Mouse (Mus musculus): ENCODE results near the gene Farp1. TPM values are rescaled to one million over a fixed set of nuclear protein-coding genes. Genes with fewer than 3 reads are reported as not detected.

Gene Farp1
- polyA plus RNA-seq, 1 experiment from 2014 or later: 2.3 TPM

DNA sequence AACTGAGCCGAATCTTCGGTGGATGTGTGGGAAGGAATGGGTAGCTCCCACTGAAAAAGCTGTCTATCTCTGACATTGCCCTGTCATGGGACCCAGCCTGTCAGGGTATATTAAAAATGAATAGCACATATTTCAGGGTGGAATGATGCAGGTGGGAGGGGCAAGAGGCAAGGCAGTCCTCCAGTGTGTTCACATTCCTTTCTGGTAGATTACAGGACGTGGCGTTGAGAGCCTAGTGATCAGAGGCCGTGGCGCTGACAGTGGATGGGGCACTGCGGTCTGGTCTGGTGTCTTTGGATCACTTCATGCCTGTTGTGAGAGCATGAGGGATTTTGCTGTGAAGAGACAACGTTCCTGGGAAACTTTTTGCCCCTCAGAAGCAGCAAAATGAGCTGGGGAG, 64.1 kb downstream of the Farp1 start:
- DNase-seq (no peak), ATAC-seq (no peak)
- TF ChIP-seq CTCF (IDR thresholded peaks at IDR 0.05; ENCODE audit: low read depth): no peak
- no peak for TF ChIP-seq EP300 (IDR thresholded peaks at IDR 0.05; ENCODE audit: low read depth)
- Histone ChIP-seq H3K9ac (replicated peaks) (no peak overlapping the region), H3K4me2 (ENCODE audit: low read depth, low read length) (no peak overlapping the region), H3K4me3 (ENCODE audit: low read depth, low read length) (no peak overlapping the region), H3K27me3 (ENCODE audit: insufficient read depth, low read length) (no peaks in the 10 kb centered on the region), H3K36me3 (replicated peaks; ENCODE audit: insufficient read depth, low read length) (no peaks in the 10 kb centered on the region), H3K4me1 (ENCODE audit: insufficient read depth) (peaks cover 10% of the 10 kb centered on the region), H3K9me3 (ENCODE audit: low read length) (no peaks in the 10 kb centered on the region), H3K27ac (ENCODE audit: low read depth) (no peak overlapping the region)
- WGBS (ENCODE audit: insufficient replicate concordance): 76% methylated on average over 8 of the region's 8 CpGs

- H3K9ac ChIP-seq (replicated peaks): no peak overlapping the region
- H3K4me1 ChIP-seq (ENCODE audit: insufficient read depth): peaks cover 10% of the 10 kb centered on the region
- no peak for TF ChIP-seq CTCF (IDR thresholded peaks at IDR 0.05; ENCODE audit: low read depth)
- no peak for TF ChIP-seq EP300 (IDR thresholded peaks at IDR 0.05; ENCODE audit: low read depth)
- no peaks in the 10 kb centered on the region for H3K36me3 ChIP-seq (replicated peaks; ENCODE audit: insufficient read depth, low read length)
- no peak overlapping the region for H3K4me2 ChIP-seq (ENCODE audit: low read depth, low read length)
- 74% methylated on average over 2 of the region's 2 CpGs for WGBS (ENCODE audit: insufficient replicate concordance)
- H3K27ac ChIP-seq (ENCODE audit: low read depth): no peak overlapping the region
- ATAC-seq (no peak), DNase-seq (no peak)
- H3K4me3 ChIP-seq (ENCODE audit: low read depth, low read length): no peak overlapping the region
- no peaks in the 10 kb centered on the region for H3K27me3 ChIP-seq (ENCODE audit: insufficient read depth, low read length)
- H3K9me3 ChIP-seq (ENCODE audit: low read length): no peaks in the 10 kb centered on the region
Measured at GRCm38 (mm10) chr14:121099876-121100275, 64.9 kb downstream of the Farp1 start.

DNA sequence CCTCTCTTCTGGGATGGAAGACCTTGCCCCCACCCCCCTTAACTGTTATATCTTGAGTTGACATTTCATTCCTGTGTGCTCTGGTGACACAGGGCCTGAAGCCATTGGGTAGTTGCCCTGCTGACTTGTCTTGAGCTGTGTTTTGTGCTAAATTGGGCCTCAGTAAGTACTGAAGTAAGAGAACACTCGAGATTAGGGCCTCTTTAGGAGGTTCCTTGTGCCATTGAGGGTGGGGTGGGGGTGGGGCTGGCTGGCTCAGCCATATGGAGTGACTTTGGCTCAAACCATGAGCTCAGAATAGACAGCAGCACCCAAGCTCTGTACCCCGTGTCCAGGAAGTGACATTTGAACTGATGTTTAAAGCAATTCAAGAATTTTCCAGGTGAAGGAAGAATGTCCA, 65.8 kb downstream of the Farp1 start:
- Histone ChIP-seq H3K27me3 (ENCODE audit: insufficient read depth, low read length) (no peaks in the 10 kb centered on the region), H3K36me3 (replicated peaks; ENCODE audit: insufficient read depth, low read length) (no peaks in the 10 kb centered on the region), H3K27ac (ENCODE audit: low read depth) (no peak overlapping the region), H3K9me3 (ENCODE audit: low read length) (no peaks in the 10 kb centered on the region), H3K4me3 (ENCODE audit: low read depth, low read length) (no peak overlapping the region), H3K4me1 (ENCODE audit: insufficient read depth) (peaks cover 10% of the 10 kb centered on the region), H3K9ac (replicated peaks) (no peak overlapping the region), H3K4me2 (ENCODE audit: low read depth, low read length) (no peak overlapping the region)
- ATAC-seq (no peak), DNase-seq (no peak)
- TF ChIP-seq CTCF (IDR thresholded peaks at IDR 0.05; ENCODE audit: low read depth) (no peak), EP300 (IDR thresholded peaks at IDR 0.05; ENCODE audit: low read depth) (no peak)
- WGBS (ENCODE audit: insufficient replicate concordance): 36% methylated on average over 2 of the region's 2 CpGs

- DNase-seq (no peak), ATAC-seq (no peak)
- Histone ChIP-seq H3K4me3 (ENCODE audit: low read depth, low read length) (no peak overlapping the region), H3K9me3 (ENCODE audit: low read length) (no peaks in the 10 kb centered on the region), H3K4me1 (ENCODE audit: insufficient read depth) (peaks cover 10% of the 10 kb centered on the region), H3K27me3 (ENCODE audit: insufficient read depth, low read length) (no peaks in the 10 kb centered on the region), H3K27ac (ENCODE audit: low read depth) (0 out of 2 replicates have a peak overlapping the region, but pooled peaks have one; percentile 6), H3K4me2 (ENCODE audit: low read depth, low read length) (no peak overlapping the region), H3K36me3 (replicated peaks; ENCODE audit: insufficient read depth, low read length) (no peaks in the 10 kb centered on the region), H3K9ac (replicated peaks) (no peak overlapping the region)
- 57% methylated on average over 5 of the region's 5 CpGs for WGBS (ENCODE audit: insufficient replicate concordance)
- TF ChIP-seq EP300 (IDR thresholded peaks at IDR 0.05; ENCODE audit: low read depth) (no peak), CTCF (IDR thresholded peaks at IDR 0.05; ENCODE audit: low read depth) (no peak)
Measured at GRCm38 (mm10) chr14:121101531-121101930, 66.5 kb downstream of the Farp1 start.

DNA sequence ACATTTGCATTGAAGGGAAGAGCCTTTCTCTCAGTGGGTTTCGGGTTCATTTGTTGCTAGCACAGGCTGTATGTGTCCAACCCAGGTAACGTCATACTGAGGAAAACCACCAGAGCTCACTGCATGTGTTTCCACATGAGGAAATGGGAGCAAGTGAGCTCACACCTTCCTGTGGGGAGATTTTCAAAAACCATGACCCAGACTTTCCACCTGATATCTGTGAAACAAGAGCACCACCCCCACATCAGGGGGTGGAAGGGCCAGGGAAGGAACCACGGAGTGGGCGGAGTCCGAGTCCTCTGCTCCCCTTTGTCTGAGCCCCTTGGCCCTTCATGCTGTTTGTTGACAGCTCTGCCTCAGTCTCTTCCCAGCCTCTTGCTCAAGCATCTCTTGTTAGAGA, 67.6 kb downstream of the Farp1 start:
- H3K36me3 ChIP-seq (replicated peaks; ENCODE audit: insufficient read depth, low read length): no peaks in the 10 kb centered on the region
- DNase-seq (no peak), ATAC-seq (no peak)
- no peak overlapping the region for H3K27ac ChIP-seq (ENCODE audit: low read depth)
- 77% methylated on average over 5 of the region's 5 CpGs for WGBS (ENCODE audit: insufficient replicate concordance)
- no peak overlapping the region for H3K4me2 ChIP-seq (ENCODE audit: low read depth, low read length)
- TF ChIP-seq CTCF (IDR thresholded peaks at IDR 0.05; ENCODE audit: low read depth): no peak
- no peak for TF ChIP-seq EP300 (IDR thresholded peaks at IDR 0.05; ENCODE audit: low read depth)
- no peak overlapping the region for H3K4me3 ChIP-seq (ENCODE audit: low read depth, low read length)
- peaks cover 10% of the 10 kb centered on the region for H3K4me1 ChIP-seq (ENCODE audit: insufficient read depth)
- no peaks in the 10 kb centered on the region for H3K9me3 ChIP-seq (ENCODE audit: low read length)
- H3K27me3 ChIP-seq (ENCODE audit: insufficient read depth, low read length): no peaks in the 10 kb centered on the region
- no peak overlapping the region for H3K9ac ChIP-seq (replicated peaks)

DNA sequence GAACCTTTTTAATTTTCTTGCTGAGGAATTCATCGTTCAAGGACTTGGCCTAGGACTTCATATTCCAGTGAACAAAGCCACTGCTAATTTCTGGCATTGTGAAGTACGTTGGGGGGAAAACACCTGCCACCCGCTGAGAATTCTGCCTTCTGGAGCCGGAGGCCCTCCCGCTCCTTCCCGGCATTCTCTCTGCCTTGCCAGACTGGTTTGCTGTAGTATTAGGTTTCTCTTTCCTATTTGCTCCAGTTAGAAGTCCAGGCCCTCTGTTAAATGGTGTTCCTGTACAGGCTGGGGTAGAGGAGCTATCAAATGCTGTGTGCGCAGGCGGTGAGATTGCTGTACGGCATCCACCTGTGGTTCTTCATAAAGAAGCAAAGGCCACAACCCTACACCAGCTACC, 68.5 kb downstream of the Farp1 start:
- H3K4me1 ChIP-seq (ENCODE audit: insufficient read depth): peaks cover 15% of the 10 kb centered on the region

More for the DNA sequence above, 68.5 kb downstream of the Farp1 start:
- H3K27me3 ChIP-seq (ENCODE audit: insufficient read depth, low read length): no peaks in the 10 kb centered on the region
- H3K9ac ChIP-seq (replicated peaks): no peak overlapping the region
- WGBS (ENCODE audit: insufficient replicate concordance): 85% methylated on average over 9 of the region's 9 CpGs
- no peak overlapping the region for H3K27ac ChIP-seq (ENCODE audit: low read depth)
- H3K4me2 ChIP-seq (ENCODE audit: low read depth, low read length): no peak overlapping the region
- DNase-seq (no peak), ATAC-seq (no peak)
- H3K36me3 ChIP-seq (replicated peaks; ENCODE audit: insufficient read depth, low read length): no peaks in the 10 kb centered on the region
- H3K9me3 ChIP-seq (ENCODE audit: low read length): no peaks in the 10 kb centered on the region
- no peak overlapping the region for H3K4me3 ChIP-seq (ENCODE audit: low read depth, low read length)
- no peak for TF ChIP-seq CTCF (IDR thresholded peaks at IDR 0.05; ENCODE audit: low read depth)
- no peak for TF ChIP-seq EP300 (IDR thresholded peaks at IDR 0.05; ENCODE audit: low read depth)
